Mouse (Mus musculus) ES-Bruce4 (cell line): ENCODE data around the gene Eif4ebp2.

Experiments used
- CTCF ChIP-seq: IDR thresholded peaks from one replicate; pipeline ENCODE4 v1.8.1; 2011; ENCODE audit warnings: low read depth, low read length
- EP300 ChIP-seq: IDR thresholded peaks from 2 replicates; pipeline ENCODE4 v1.6.1; 2011; ENCODE audit warnings: low read depth, low read length; ENCODE audit not compliant: insufficient read depth

DNA sequence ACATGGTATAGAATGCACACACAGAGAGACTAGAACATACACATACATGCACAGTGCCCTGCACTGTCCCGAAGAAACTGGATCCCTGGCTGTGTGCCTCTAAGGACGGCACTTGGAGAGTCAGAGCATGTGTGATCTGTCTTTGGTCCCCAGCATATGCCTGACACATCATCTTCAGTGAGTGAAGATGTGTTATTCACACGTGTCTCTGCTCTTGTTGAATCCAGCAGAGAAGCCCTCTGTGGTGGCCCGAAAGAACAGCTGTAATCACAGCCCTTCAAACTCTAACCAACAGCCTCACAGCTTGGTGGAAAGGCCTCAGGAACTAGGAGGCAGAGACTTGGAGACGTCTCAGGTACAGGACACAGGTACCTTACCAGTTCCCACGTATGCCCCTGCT is 67.3 kb downstream of the Eif4ebp2 start:
- no peak for TF ChIP-seq CTCF
- no peak for TF ChIP-seq EP300
